Mouse (Mus musculus): ENCODE data around the gene Ppp1r12b. TPM values are rescaled to one million over a fixed set of nuclear protein-coding genes. Genes with fewer than 3 reads are reported as not detected.

The Ppp1r12b gene
- 15.3 and 21.2 TPM in 2 replicates for polyA plus RNA-seq (2014; fragmentation: Nextera tagmentation; extraction: Ambion mirVana)

DNA sequence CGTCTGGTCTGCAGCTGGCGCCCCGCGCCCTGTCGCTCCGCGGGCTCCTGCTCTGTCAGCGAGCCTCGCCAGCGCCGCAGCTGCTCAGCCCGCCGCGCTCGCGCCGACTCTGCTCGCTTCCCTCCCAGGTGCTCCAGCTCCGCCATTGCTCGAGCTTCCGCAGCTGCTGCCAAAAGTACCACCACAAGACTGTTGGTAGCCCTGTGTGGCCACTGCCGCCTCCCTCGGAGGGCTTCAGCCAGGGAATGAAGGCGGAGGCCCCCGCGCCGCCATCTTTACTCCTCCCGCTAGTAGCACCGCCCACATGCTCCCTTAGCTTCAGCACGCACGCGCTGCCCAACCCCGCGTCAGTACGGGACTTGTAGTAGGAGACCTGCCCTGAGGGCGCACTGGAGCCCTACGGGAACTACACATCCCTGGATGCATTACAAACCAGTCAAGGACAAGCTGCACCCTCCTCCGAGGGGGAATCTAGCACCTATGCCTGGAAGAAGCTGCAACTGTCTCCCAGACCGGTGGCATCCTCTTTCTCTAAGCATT lies at the start of gene Ppp1r12b:
Ppp1r12b (minus strand) TSS at position 306 of the 540 bp plus-strand sequence.
- WGBS = under 1% methylated on average over 39 of the region's 39 CpGs
- peak within 1 kb of the TSS; percentile 82 for H3K9ac ChIP-seq (replicated peaks; ENCODE audit: low read depth, low read length)
- ATAC-seq (ENCODE audit: low read depth) = peak; percentile 99
- H3K36me3 ChIP-seq (ENCODE audit: control insufficient read depth, insufficient read depth, low read length) = no peaks in the 10 kb centered on the region
- no peaks in the 10 kb centered on the region for H3K27me3 ChIP-seq (ENCODE audit: control insufficient read depth, insufficient read depth, low read length)
- H3K27ac ChIP-seq (ENCODE audit: low read depth, low read length) = peak within 1 kb of the TSS; percentile 95
- peaks cover 11% of the 10 kb centered on the region for H3K4me1 ChIP-seq (ENCODE audit: control insufficient read depth, insufficient read depth, low read length)
- H3K4me3 ChIP-seq (ENCODE audit: low read depth, low read length) = peak within 1 kb of the TSS; percentile 76
- H3K9me3 ChIP-seq (ENCODE audit: control insufficient read depth, low read length) = no peaks in the 10 kb centered on the region
- H3K4me2 ChIP-seq (ENCODE audit: low read depth, low read length) = peak within 1 kb of the TSS; percentile 78

- Histone ChIP-seq H3K4me3 (ENCODE audit: low read depth, low read length) (no peak overlapping the region), H3K9ac (replicated peaks; ENCODE audit: low read depth, low read length) (no peak overlapping the region), H3K36me3 (ENCODE audit: control insufficient read depth, insufficient read depth, low read length) (no peaks in the 10 kb centered on the region), H3K9me3 (ENCODE audit: control insufficient read depth, low read length) (no peaks in the 10 kb centered on the region), H3K27ac (ENCODE audit: low read depth, low read length) (no peak overlapping the region), H3K4me2 (ENCODE audit: low read depth, low read length) (no peak overlapping the region), H3K27me3 (ENCODE audit: control insufficient read depth, insufficient read depth, low read length) (no peaks in the 10 kb centered on the region), H3K4me1 (ENCODE audit: control insufficient read depth, insufficient read depth, low read length) (no peaks in the 10 kb centered on the region)
- WGBS = 62% methylated on average over 4 of the region's 4 CpGs
- no peak for ATAC-seq (ENCODE audit: low read depth)
Measured at GRCm38 (mm10) chr1:135003346-135003745, 47.6 kb upstream of the Ppp1r12b start.

GRCm38 (mm10) chr1:135000527-135000926 lies 44.8 kb upstream of the Ppp1r12b start:
- Histone ChIP-seq H3K4me3 (ENCODE audit: low read depth, low read length) (no peak overlapping the region), H3K9me3 (ENCODE audit: control insufficient read depth, low read length) (no peaks in the 10 kb centered on the region), H3K4me2 (ENCODE audit: low read depth, low read length) (no peak overlapping the region), H3K27me3 (ENCODE audit: control insufficient read depth, insufficient read depth, low read length) (no peaks in the 10 kb centered on the region), H3K36me3 (ENCODE audit: control insufficient read depth, insufficient read depth, low read length) (no peaks in the 10 kb centered on the region), H3K9ac (replicated peaks; ENCODE audit: low read depth, low read length) (no peak overlapping the region), H3K27ac (ENCODE audit: low read depth, low read length) (no peak overlapping the region), H3K4me1 (ENCODE audit: control insufficient read depth, insufficient read depth, low read length) (no peaks in the 10 kb centered on the region)
- no peak for ATAC-seq (ENCODE audit: low read depth)
- 82% methylated on average over 9 of the region's 9 CpGs for WGBS

DNA sequence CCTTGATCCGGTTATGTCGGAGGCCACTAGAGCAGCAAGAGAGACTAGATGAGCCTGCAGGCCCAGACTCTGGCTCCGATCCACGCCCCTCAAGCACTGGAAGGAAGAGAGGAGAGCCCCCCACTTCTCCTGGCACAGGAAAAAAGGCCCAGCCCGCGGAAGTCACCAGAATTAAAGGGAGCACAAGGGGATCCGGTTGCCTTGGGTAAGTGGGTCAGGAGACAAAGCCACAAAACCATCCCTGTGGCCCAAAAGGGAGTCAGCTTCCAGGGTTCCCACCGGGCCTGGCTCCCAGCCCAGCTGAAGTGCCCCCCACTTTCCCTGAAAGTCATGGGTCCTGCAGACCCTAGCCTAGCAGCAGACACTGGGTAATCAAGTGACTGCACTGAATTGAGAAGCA lies 42.5 kb upstream of the Ppp1r12b start:
- Histone ChIP-seq H3K4me1 (ENCODE audit: control insufficient read depth, insufficient read depth, low read length) (no peaks in the 10 kb centered on the region), H3K27ac (ENCODE audit: low read depth, low read length) (no peak overlapping the region), H3K4me2 (ENCODE audit: low read depth, low read length) (no peak overlapping the region), H3K9ac (replicated peaks; ENCODE audit: low read depth, low read length) (no peak overlapping the region), H3K9me3 (ENCODE audit: control insufficient read depth, low read length) (no peaks in the 10 kb centered on the region), H3K27me3 (ENCODE audit: control insufficient read depth, insufficient read depth, low read length) (no peaks in the 10 kb centered on the region), H3K4me3 (ENCODE audit: low read depth, low read length) (no peak overlapping the region), H3K36me3 (ENCODE audit: control insufficient read depth, insufficient read depth, low read length) (no peaks in the 10 kb centered on the region)
- 86% methylated on average over 8 of the region's 8 CpGs for WGBS
- ATAC-seq (ENCODE audit: low read depth) = no peak

- ATAC-seq (ENCODE audit: low read depth) = no peak
- 88% methylated on average over 5 of the region's 5 CpGs for WGBS
Measured at GRCm38 (mm10) chr1:134997568-134997967, 41.8 kb upstream of the Ppp1r12b start.

DNA sequence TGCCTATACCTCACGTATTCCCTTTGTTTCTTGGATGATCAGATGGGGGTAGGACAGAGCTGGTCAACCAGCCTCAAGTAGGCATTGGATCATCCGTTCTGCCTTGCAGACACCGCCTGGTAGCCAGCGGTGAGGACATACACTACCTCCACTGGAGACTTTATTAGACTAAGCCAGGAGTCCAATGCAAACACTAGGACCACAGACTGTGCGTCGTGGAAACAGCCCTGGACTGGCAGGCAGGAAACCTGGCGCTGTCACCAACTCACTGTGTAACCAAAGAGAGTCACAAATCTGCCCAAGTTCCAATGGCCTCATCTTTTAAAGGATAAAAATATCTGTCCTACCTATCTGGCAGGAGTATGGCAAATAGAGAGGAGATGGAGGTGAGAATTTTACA lies 40.7 kb upstream of the Ppp1r12b start:
- no peak overlapping the region for H3K9ac ChIP-seq (replicated peaks; ENCODE audit: low read depth, low read length)
- ATAC-seq (ENCODE audit: low read depth) = no peak
- no peaks in the 10 kb centered on the region for H3K36me3 ChIP-seq (ENCODE audit: control insufficient read depth, insufficient read depth, low read length)
- H3K4me1 ChIP-seq (ENCODE audit: control insufficient read depth, insufficient read depth, low read length) = no peaks in the 10 kb centered on the region
- no peak overlapping the region for H3K27ac ChIP-seq (ENCODE audit: low read depth, low read length)
- H3K4me3 ChIP-seq (ENCODE audit: low read depth, low read length) = no peak overlapping the region
- H3K9me3 ChIP-seq (ENCODE audit: control insufficient read depth, low read length) = no peaks in the 10 kb centered on the region
- no peaks in the 10 kb centered on the region for H3K27me3 ChIP-seq (ENCODE audit: control insufficient read depth, insufficient read depth, low read length)
- WGBS = 89% methylated on average over 7 of the region's 7 CpGs
- no peak overlapping the region for H3K4me2 ChIP-seq (ENCODE audit: low read depth, low read length)

More at GRCm38 (mm10) chr1:134997568-134997967, 41.8 kb upstream of the Ppp1r12b start:
- H3K4me3 ChIP-seq (ENCODE audit: low read depth, low read length) = no peak overlapping the region
- H3K27me3 ChIP-seq (ENCODE audit: control insufficient read depth, insufficient read depth, low read length) = no peaks in the 10 kb centered on the region
- no peak overlapping the region for H3K4me2 ChIP-seq (ENCODE audit: low read depth, low read length)
- no peaks in the 10 kb centered on the region for H3K4me1 ChIP-seq (ENCODE audit: control insufficient read depth, insufficient read depth, low read length)
- H3K36me3 ChIP-seq (ENCODE audit: control insufficient read depth, insufficient read depth, low read length) = no peaks in the 10 kb centered on the region
- no peak overlapping the region for H3K9ac ChIP-seq (replicated peaks; ENCODE audit: low read depth, low read length)
- H3K9me3 ChIP-seq (ENCODE audit: control insufficient read depth, low read length) = no peaks in the 10 kb centered on the region
- H3K27ac ChIP-seq (ENCODE audit: low read depth, low read length) = no peak overlapping the region

DNA sequence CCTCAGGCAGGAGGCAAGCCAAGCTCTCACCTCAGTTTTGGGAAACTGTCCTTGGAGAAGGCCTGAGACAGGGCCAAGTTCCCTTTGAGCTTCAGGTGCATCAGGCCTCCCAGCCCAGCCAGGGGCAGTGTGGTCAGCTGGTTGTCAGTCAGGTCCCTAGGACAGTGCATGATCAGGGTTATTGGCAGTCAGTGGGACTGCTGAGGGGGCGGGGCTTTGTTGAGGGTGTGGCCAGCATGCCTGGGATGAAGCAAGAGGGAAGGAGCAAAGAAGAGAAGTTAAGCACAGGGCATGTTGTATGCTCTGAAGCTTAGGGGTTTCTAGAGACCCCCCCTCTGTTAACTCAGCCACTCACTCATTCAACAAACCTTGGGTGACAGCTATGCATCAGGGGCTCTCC lies 40.2 kb upstream of the Ppp1r12b start:
- WGBS = 31% methylated on average over 1 of the region's 1 CpGs
- no peaks in the 10 kb centered on the region for H3K4me1 ChIP-seq (ENCODE audit: control insufficient read depth, insufficient read depth, low read length)
- H3K36me3 ChIP-seq (ENCODE audit: control insufficient read depth, insufficient read depth, low read length) = no peaks in the 10 kb centered on the region

GRCm38 (mm10) chr1:134995437-134995836 lies 39.7 kb upstream of the Ppp1r12b start:
- Histone ChIP-seq H3K4me3 (ENCODE audit: low read depth, low read length) (no peak overlapping the region), H3K9ac (replicated peaks; ENCODE audit: low read depth, low read length) (no peak overlapping the region), H3K4me1 (ENCODE audit: control insufficient read depth, insufficient read depth, low read length) (no peaks in the 10 kb centered on the region), H3K27me3 (ENCODE audit: control insufficient read depth, insufficient read depth, low read length) (no peaks in the 10 kb centered on the region), H3K27ac (ENCODE audit: low read depth, low read length) (no peak overlapping the region), H3K9me3 (ENCODE audit: control insufficient read depth, low read length) (no peaks in the 10 kb centered on the region), H3K36me3 (ENCODE audit: control insufficient read depth, insufficient read depth, low read length) (no peaks in the 10 kb centered on the region), H3K4me2 (ENCODE audit: low read depth, low read length) (no peak overlapping the region)
- no peak for ATAC-seq (ENCODE audit: low read depth)
- 58% methylated on average over 4 of the region's 4 CpGs for WGBS

More for the DNA sequence above, 40.2 kb upstream of the Ppp1r12b start:
- Histone ChIP-seq H3K9ac (replicated peaks; ENCODE audit: low read depth, low read length) (no peak overlapping the region), H3K9me3 (ENCODE audit: control insufficient read depth, low read length) (no peaks in the 10 kb centered on the region), H3K27ac (ENCODE audit: low read depth, low read length) (no peak overlapping the region), H3K4me2 (ENCODE audit: low read depth, low read length) (no peak overlapping the region), H3K27me3 (ENCODE audit: control insufficient read depth, insufficient read depth, low read length) (no peaks in the 10 kb centered on the region), H3K4me3 (ENCODE audit: low read depth, low read length) (no peak overlapping the region)
- ATAC-seq (ENCODE audit: low read depth) = no peak

DNA sequence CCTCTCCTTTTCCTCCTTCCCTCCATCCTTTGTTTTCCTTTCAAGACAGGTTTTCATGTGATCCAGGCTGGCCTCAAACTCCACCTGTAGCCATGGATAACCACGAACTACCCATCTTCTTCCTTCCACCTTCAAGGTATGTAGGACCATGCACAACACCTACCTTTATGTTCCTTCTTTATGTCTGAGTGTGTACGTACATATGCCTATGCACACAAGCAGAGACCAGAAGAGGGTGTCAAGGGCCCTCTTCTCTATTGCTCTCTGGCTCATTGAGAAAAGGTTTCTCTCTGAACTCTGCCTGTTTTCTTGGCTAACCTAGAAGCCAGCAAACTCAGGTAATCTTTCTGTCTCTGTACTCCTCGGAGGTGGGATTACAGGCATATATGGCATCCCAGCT lies 39.0 kb upstream of the Ppp1r12b start:
- Histone ChIP-seq H3K4me3 (ENCODE audit: low read depth, low read length) (no peak overlapping the region), H3K27me3 (ENCODE audit: control insufficient read depth, insufficient read depth, low read length) (no peaks in the 10 kb centered on the region), H3K4me1 (ENCODE audit: control insufficient read depth, insufficient read depth, low read length) (no peaks in the 10 kb centered on the region), H3K27ac (ENCODE audit: low read depth, low read length) (no peak overlapping the region), H3K36me3 (ENCODE audit: control insufficient read depth, insufficient read depth, low read length) (no peaks in the 10 kb centered on the region), H3K9ac (replicated peaks; ENCODE audit: low read depth, low read length) (no peak overlapping the region), H3K9me3 (ENCODE audit: control insufficient read depth, low read length) (no peaks in the 10 kb centered on the region), H3K4me2 (ENCODE audit: low read depth, low read length) (no peak overlapping the region)
- ATAC-seq (ENCODE audit: low read depth) = no peak
- 87% methylated on average over 3 of the region's 3 CpGs for WGBS
